Mouse (Mus musculus) thymus, postnatal 25 days (tissue): ENCODE measurements around the gene Grin2a.

Experiments used
- DNase-seq: peaks from one replicate; pipeline ENCODE4 v3.0.0; 2022

Grin2a gene

GRCm38 (mm10) chr16:9964469-9964868 lies 30.9 kb downstream of the Grin2a start:
- no peak for DNase-seq

GRCm38 (mm10) chr16:9962482-9962881 lies 32.9 kb downstream of the Grin2a start:
- DNase-seq = no peak

DNA sequence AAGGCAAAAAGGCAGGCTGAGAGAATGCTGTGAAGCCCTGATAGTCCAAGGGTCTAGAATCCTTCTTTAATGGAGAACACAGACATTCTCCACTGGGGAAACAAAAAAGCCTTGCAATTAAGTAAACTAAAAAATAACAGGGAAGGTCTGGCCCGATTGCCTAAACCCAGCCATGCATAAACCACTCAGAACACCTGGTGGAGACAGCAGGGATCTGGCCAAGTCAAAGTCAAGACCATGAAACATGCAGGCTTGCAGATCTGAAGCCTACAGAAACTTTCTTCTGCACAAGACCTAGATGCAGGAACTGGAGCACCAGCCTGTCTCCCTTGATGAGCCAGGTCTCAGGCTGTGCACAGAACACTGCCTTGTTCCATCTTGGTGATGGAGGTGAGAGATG lies 36.0 kb downstream of the Grin2a start:
- DNase-seq = no peak

- no peak for DNase-seq
Measured at GRCm38 (mm10) chr16:9954266-9954665, 41.1 kb downstream of the Grin2a start.

DNA sequence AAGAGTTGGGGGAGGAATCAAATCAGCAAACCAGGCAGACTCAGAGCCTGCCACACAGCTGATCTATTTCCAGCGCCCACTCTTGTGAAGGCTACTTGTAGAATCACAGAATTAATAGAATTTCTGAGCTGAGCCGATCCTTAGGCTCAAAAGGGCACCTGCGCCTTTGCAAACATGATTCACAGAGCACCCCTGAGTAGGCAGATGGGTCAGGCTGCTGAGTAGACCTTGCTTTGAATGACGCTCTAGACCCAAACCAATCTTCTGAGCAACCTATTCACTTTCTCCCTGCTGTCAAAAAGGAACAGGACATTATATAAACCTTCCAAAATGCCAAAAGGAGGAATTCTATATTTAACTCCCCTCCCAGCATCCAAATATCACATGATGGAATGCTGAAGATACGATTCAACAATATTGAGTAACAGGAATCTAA lies 41.9 kb downstream of the Grin2a start:
- DNase-seq = no peak

GRCm38 (mm10) chr16:9949250-9949649 lies 46.1 kb downstream of the Grin2a start:
- no peak for DNase-seq

- no peak for DNase-seq
Measured at GRCm38 (mm10) chr16:9947430-9947829, 47.9 kb downstream of the Grin2a start.

GRCm38 (mm10) chr16:9944836-9945235 lies 50.5 kb downstream of the Grin2a start:
- no peak for DNase-seq

GRCm38 (mm10) chr16:9941306-9941930 lies 53.9 kb downstream of the Grin2a start:
- DNase-seq = no peak

- DNase-seq = no peak
Measured at GRCm38 (mm10) chr16:9940716-9941115, 54.6 kb downstream of the Grin2a start.

- DNase-seq = no peak
Measured at GRCm38 (mm10) chr16:9910672-9911071, 84.7 kb downstream of the Grin2a start.

GRCm38 (mm10) chr16:9909225-9909624 lies 86.1 kb downstream of the Grin2a start:
- no peak for DNase-seq

DNA sequence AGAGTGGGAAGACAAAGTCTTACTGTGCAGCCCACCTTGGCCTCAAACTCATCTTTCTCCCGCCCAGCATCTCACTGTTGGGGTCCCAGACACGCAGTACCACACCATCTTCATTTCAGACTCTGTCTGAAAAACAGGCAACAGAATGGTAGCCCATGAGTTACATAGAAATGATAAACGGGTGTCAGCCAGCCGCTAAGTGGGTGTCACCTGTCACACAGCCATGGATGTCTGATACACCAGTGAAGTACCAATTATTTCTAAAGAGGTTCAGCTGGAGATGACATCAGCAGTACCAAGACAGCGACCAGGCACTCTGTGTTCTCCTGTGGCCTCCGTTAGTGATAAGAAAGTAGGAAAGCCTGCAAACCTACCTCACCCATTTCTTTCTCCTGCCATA lies 90.9 kb downstream of the Grin2a start:
- no peak for DNase-seq

DNA sequence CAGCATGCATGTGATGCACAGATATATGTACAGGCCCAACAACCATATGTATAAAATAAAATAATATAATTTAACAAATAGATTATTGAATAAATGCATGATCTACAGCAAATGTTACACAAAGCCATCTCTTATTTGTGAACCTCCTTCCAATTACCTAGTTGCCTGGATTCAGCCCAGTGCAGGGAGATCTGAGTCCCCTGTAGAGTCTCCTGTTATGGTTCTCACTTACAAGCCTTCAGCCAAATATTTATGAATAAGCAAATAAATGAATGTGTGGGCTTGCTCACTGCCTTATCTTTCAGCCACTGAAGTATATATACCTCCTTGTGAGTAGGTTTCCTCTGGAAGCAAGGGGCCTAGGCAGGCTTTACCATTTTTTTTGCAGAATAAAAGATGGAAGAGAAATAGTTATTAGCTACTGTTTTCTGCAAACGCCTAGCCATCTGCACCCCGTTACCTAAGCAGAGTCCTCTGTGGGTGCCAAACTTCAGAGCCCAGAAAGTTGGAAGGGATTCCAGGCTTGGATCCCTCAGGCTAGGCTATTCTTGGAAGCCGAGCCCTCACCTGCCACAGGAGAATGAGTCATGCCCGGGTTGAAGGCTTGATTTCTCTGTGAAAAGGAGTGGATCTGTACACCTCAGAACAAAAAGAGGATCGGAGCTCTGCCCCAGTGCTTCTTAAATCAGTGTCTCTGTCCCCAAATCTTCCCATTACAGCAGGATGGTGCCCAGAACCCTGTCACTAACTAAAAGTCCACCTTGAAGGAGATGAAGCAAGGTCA lies 92.5 kb downstream of the Grin2a start:
- no peak for DNase-seq

GRCm38 (mm10) chr16:9901433-9901832 lies 93.9 kb downstream of the Grin2a start:
- DNase-seq = no peak

DNA sequence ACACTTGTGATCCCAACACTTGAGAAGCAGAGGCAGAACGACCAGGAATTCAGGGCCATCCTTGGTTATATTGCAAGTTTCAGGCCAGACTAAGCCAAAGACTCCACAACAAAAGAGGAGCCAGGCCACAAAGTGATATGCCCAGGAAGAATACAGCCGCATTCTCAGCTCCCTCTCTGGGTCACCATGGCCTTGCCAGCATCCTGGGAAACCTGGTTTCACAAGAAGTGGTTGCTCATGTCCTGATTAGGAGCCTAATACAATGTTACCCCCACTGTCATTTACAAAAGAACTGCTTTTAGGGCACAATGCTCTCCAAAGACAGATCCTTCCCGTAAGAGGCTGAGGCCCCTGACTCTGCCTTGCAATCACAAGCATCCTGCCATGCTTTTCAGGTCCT lies 94.4 kb downstream of the Grin2a start:
- no peak for DNase-seq

DNA sequence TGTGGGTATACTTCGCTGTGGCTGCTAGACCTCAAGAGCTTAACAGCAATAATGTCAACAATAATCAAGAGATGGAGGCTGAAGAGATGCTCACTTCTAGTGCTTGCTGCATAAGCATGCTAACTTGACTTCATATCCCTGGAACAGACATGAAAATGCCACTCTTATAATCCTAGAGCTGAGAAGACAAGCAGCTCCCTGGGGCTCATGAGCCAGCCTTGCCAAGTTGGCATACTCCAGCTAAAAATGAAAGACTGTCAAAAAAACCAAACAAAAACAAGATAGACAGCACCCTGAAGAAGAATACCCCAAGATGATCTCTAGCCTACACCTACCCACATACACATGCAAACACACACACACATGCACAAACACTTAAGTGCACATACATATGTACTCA lies 95.2 kb downstream of the Grin2a start:
- DNase-seq = no peak

DNA sequence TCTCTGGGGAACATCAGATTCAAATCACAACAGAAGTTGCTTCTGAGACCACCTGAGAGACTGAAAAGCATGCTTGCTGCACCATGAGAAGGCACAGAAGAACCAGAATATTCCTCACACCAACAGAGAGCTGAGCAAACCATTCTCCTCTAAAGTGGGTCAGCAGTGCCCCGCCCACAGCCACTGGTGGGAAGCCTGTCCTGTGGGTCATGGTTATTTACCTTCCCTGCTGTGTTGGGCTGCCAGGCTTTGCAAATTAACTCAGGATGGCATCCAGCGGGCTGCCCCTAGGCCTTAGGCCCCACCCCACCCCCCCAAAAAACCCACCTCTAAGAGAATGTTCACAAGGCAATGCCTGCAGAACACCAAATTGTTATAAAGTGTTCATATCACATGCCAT lies 96.2 kb downstream of the Grin2a start:
- DNase-seq = no peak

DNA sequence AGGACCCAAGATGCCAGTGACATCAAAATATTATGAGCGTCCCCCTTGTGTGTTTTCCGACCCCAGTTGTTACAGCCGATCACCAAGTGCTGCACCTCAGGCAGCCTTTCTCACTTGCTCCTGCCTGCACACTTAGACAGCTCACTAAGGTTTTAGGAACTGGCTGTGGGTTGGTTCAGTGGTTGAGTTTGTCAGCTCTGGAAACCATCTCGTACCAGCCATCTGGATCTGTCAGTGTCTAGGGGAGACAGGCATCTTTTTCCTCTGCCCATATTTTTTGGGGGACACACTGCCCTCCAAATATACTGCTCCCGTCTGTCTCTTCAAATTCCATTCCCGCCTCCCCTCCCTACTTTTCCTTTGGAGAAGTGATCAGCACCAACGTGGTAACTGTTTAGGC lies 99.8 kb downstream of the Grin2a start:
- DNase-seq = no peak

- DNase-seq = no peak
Measured at GRCm38 (mm10) chr16:9886155-9886554, 109.2 kb downstream of the Grin2a start.

DNA sequence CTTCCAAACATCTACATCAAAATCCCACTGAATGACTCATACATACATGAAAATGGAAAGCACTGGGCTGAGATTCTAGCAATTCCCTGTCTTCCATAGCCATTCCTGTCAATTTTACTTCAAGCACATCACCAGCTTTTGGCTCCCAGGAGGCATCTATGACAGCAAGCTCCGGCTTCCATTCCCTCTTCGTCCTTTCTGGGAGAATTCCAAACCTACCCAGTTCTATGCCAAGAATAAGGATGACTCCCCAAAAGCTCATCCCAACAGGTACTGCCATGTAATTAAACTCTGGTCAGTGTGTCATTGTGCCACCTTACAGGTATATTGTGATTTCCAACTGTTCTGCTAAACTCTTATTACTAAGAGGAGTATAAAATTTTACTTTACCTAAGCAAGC lies 111.2 kb downstream of the Grin2a start:
- DNase-seq = no peak

DNA sequence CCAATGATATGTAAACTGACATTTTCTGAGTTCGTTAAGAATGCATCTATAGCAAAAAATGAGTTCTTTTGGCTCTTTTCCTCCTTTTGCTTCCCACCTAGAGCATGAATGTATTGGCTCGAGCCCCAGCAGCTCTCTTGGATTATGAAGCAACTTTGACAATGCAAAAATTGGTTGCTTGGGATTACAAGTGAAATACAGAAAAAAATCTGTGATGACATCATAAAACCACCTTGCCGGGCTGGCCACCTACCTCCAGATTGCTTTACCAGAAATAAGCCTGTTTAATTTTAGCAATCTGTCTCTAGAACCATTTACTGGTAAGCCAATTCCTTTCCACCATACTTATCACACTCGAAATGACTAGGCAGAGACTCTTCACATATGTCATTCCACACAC lies 112.9 kb downstream of the Grin2a start:
- no peak for DNase-seq

DNA sequence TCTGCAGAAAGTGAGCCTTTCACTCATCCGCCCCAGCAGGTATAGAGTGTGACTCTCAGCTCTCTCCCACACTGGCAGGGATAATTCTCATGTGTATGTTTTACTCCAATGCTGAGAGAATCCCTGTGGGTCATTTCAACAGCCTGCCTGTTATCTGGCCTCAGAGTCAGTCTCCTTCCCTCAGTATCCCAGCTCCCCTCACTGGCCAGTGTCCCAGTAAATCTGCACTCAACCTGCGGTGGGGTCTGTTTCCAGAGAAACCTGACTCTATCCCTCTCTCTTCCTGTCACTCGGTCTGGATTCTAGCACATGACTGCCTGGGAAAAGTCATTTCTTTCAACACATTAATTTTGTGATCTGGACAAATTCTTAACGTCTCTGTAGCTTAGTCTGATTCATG lies 122.4 kb downstream of the Grin2a start:
- no peak for DNase-seq

GRCm38 (mm10) chr16:9865710-9866109 lies 129.7 kb downstream of the Grin2a start:
- DNase-seq = no peak

DNA sequence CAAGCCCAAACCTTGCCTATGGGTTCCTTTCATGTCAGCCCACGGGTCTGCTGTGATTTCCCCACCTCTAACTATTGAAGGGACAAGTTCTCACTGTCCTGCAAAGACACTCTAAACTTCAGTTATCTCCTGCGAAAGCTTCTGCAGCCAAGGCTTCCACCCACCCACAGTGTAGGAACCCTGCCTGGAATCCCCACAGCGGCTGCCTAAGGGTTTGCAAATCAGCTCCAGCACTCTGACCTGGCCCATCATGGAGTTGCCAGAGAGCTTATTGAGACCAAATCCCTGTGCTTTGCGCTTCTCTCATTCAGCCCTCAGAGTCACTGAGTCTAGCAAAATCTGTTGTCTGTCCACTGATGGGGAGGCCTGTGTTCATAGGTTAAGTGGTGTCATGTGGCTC lies 130.3 kb downstream of the Grin2a start:
- no peak for DNase-seq
